Mouse (Mus musculus) testis, postnatal 10 days (tissue): ENCODE measurements at regions not wholly inside any gene's neighbourhood (a gene's known extent, or its start where the extent isn't known, plus 50 kb on each side); places are given as distances from the start of the nearest gene placed in this dataset.

Experiments used
- DNase-seq: peaks from one replicate; pipeline ENCODE4 v3.0.0; 2021; ENCODE audit warnings: low spot score

DNA sequence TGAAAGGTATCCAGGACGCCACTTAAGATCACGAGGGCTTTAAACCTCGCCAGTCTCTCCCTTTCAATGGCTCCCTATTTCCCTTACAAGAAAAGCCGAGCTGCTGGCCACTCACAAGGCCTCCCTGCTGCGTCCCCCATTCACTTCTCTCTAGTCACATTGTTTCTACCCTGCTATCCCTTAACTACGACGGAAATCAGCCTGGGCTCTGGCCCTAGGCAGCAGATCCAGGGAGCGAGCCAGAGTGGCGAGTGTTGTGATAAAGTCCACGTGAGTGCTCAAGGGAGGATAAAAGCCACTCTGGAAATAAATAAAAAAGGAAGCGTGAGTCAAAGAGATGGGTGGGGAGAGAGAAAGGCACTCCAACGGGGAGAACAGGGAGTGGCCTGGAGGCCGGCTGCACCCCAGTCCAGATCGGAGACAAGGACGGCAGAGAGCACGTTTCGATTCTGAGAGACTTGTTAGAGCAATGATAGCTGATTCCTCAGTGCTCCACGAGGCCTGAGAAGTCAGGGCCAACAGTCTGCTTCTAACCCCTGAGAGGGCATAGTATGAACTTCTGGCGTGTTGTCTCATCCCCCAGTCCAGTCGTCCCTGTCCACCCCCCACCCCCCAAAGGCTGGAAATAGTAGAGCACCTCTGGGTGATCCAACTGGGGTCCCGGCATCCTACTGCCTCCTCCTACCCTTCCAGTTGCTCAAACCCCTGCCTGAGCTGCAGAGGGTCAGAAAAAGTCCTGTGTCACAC is 84.8 kb upstream of the Calm2 start:
- no peak for DNase-seq

GRCm38 (mm10) chr17:87532158-87532545 is 85.4 kb upstream of the Calm2 start:
- no peak for DNase-seq

DNA sequence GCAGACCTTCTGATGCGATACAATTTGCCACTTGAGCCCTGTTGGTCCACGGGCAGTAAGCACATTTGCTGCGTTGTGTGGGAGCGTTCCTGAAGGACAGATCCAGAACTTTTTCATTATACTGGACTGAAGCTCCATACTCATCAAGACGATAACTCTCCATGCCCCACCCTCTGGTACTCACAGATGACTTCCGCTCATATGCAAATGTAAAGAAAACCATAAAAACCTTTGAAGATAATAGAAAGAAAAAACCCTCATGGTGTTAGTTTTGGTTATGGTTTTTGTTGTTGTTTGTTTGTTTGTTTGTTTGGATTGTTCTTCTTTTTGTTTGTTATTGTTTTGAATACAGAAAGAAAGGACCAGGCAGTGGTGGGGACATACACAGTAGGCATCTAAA is 86.0 kb upstream of the Calm2 start:
- no peak for DNase-seq

- no peak for DNase-seq
Observed at GRCm38 (mm10) chr17:87549568-87549967, 86.2 kb upstream of the Epcam start.

- DNase-seq = no peak
Observed at GRCm38 (mm10) chr17:87550518-87551164, 85.1 kb upstream of the Epcam start.

DNA sequence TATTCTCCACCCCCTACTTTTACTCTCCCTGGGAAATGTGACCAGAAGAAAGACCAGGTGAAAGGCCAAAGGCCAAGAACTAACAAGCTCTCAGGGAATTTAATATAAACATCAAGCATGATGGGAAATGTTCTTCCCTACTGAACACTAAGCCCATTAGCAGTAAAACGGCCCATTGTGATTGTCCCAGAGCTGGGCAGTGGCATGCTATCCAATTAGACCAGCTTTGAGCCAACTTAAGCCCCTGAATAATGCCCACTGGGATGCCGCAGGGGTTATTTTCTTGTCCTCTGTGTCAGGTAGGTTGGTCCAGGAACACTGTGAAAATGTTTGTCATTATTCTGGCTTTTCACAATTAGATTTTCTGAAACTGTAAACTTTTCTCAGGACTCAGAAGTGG is 81.2 kb upstream of the Epcam start:
- DNase-seq = no peak

DNA sequence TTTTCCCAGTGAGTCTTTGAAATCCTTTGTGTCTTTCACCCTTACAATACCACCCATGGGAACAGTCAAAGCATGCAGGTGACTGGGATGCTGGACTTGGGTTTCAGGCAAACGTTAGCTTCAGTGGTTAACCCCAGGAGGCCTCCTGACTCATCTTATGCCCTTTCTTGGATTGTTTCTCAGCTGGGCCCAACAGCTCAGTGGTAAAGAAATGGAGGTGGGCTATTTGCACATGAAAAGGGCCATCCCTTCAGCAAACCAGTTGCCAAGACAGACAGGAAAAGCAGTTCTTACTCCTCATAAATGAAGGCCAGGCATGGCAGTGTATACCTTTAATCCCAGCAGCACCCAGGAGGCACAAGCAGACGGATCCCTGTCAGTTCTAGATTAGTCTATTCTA is 77.4 kb upstream of the Epcam start:
- DNase-seq = no peak

GRCm38 (mm10) chr17:87559641-87560040 is 76.1 kb upstream of the Epcam start:
- no peak for DNase-seq

DNA sequence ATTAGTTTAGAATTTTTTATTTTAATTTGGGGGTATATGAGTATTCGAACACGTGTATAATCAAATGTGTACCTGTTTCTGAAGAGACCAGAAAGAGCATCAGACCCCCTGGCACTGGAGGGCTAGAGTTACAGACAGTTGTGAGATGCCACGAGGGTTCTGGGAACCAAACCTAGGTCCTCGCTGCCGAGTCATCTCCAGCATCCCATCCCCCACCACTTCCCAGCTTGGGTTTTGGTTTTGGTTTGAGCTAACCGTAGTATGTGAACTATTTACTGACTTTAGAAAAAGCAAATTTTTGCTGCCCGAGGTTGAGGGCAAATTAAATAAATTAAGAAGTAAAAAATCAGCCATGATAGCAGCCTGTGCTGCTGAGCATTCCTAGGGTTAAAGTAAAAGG is 74.9 kb upstream of the Epcam start:
- no peak for DNase-seq

- no peak for DNase-seq
Observed at GRCm38 (mm10) chr17:87563375-87563774, 72.4 kb upstream of the Epcam start.

DNA sequence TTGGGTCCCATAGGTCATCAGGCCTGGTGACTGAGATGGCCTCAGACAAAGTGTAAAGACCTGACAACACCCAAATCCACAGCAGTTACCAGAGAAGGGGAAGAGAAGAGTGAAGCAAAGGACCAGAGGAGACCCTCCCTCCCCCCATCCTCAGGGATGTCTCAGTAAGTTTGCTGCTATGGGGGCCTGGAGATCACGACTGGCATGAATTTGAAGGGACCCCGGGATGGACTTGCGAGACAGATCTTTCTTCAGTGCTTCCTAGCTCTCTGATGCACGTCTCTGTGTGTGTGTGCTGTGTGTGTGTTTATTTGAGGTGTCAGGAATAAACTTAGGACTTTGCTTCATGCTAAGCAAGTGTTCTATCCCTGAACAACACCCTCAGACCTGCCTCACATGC is 70.1 kb upstream of the Epcam start:
- no peak for DNase-seq

DNA sequence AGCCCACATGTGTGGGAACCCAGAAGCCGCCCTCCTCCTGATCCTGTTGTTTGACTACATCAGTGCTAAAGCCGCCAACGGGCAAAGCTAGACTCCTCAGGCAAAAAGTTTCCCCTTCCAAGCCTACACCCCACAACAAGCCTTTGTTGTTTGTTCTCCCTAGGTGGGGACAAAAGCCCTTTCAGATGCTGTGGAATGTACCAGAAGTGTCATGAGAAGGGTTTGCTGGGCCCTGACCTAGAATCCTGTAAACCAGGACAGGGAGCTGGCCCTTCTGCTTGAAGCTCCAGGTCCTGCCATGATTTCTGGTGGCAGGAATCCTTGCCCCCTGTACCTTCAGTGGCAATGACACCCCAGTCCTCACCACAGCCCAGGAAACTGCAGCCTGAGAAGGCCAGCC is 69.5 kb upstream of the Epcam start:
- DNase-seq = no peak

DNA sequence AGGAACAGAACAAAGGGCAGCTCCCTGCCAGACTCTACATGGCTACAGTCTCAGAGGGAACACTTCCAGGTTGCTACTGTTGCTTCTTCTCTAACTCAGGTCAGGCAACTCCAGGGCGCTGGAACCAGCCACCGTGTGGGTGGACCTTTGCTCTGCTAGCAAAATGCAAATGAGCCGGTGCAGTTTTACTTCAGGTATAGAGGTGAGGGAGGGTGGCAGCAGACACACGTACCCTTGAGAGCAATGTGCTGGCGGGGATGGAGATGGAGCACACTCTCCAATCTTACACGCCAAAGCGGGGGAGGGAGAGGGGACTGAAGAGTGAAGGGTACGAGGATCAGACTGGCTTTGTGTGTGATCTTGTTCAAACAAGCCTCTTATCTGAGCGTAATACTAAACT is 68.8 kb upstream of the Epcam start:
- peak; percentile 59 for DNase-seq

DNA sequence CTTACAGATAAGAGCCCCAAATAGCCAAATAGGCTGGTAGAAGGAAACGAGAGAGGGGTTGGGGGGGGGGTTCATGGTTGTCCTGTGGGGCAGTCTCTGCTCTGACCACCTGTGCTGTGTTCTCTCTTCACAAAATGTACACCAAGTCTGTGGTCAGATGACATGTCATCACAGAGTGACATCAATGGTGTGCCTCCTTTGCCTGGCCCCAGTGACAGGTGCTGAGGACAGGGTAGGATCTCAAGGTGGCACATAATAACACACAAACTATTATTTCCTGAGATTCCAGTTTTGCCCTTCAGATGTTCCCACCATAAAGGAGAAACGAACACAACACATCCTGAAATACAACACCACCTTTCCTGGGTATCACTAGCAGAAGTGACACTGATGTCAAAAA is 68.3 kb upstream of the Epcam start:
- DNase-seq = no peak

DNA sequence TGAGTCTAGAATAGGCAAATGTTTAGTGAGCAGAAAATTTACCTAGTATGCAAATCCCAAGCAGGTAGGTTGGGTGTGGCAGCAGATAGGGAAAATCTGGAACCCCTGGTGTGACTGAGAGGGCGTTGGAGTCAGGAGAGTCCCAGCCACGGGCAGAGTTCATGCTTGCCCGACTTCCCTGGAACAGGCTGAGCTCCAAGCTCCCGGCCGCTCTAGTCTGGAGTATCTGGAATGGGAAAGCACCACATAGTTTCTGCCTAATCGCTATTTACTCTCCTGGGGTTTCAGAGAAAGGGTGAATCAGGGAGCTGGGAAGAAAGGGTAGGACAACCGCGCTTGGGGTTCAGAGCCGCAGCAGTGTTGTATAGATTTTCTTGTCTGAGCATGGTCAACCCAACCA is 65.8 kb upstream of the Epcam start:
- no peak for DNase-seq

- DNase-seq = no peak
Observed at GRCm38 (mm10) chr17:87570676-87571344, 65.0 kb upstream of the Epcam start.

- DNase-seq = peak; percentile 97
Observed at GRCm38 (mm10) chr17:87571345-87571932, 64.3 kb upstream of the Epcam start.

DNA sequence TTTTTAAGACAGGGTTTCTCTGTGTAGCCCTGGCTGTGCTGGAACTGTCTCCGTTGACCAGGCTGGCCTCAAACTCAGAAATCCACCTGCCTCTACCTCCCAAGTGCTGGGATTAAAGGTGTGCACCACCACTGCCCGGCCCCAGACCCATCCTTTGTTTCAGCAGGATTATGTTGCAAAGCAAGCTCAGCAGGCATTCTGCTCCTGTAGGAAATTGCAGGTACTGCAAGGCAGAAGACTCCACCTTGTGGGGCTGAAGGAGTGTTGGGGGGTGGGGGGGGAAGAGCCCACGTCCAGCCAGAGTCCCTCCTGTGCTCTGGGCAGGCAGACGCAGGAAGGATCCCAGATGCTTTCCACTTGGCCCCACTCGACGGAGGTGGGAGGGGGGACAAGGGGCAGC is 52.2 kb upstream of the Epcam start:
- no peak for DNase-seq

DNA sequence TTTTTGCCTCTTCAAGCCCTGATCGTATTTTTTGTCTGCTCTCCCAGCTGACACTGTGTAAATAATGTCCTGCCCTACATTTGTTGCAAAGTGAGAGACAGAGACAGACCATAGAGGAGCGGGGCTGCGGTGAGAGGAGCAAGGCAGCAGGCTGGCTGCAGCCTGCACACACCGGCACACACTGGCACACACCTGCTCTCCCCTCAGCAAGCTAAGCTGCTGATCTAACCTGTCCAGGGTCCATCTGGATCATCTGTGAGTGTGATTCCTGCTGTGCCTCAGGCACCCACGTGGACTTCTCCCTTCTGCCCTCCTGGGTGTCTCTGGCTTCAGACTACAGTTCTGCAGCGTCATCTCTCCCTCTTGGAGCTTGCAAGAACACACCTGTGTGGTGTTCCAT is 50.4 kb upstream of the Epcam start:
- no peak for DNase-seq
